Mouse (Mus musculus): ENCODE results near the gene Dync1i1.

GRCm38 (mm10) chr6:5949812-5950392, 224.5 kb downstream of the Dync1i1 start:
- TF ChIP-seq POLR2A (IDR thresholded peaks at IDR 0.05; ENCODE audit: borderline replicate concordance, low read depth, low read length), result no peak
- no peak for TF ChIP-seq CTCF (IDR thresholded peaks at IDR 0.05; ENCODE audit: low read depth, low read length)

Measured in bone marrow macrophage, adult 2 months (primary cell).